Mouse (Mus musculus) cerebellum, adult 2 months (tissue): ENCODE measurements around the gene Secisbp2. TPM values are rescaled to one million over a fixed set of nuclear protein-coding genes. Genes with fewer than 3 reads are reported as not detected.

Experiments used
- DNase-seq, 2 experiments: peaks; one replicate each; pipeline ENCODE4 v3.0.0; 2021
- H3K27ac ChIP-seq: fragments of 200-500 bp; 2 replicates; pipeline ENCODE4 v1.5.1; 2012; ENCODE audit warnings: low read length, control low read depth, inconsistent platforms; ENCODE audit not compliant: insufficient read depth
- H3K27me3 ChIP-seq: fragments of 200-500 bp; 2 replicates; pipeline ENCODE4 v1.6.1; 2012; ENCODE audit warnings: inconsistent platforms, mild to moderate bottlenecking, low read length, moderate library complexity; ENCODE audit not compliant: control insufficient read depth, insufficient read depth
- H3K4me1 ChIP-seq: fragments of 200-500 bp; 2 replicates; pipeline ENCODE4 v1.6.1; 2011; ENCODE audit warnings: low read length; ENCODE audit not compliant: control insufficient read depth, insufficient read depth
- H3K4me3 ChIP-seq: fragments of 200-500 bp; replicated peaks from 2 replicates; pipeline ENCODE3; 2011; ENCODE audit warnings: mild to moderate bottlenecking, low read depth, low read length, control low read depth; ENCODE audit not compliant: insufficient read depth
- CTCF ChIP-seq: fragments of 200-500 bp; IDR thresholded peaks from 2 replicates; pipeline ENCODE4 v1.5.1; 2011; ENCODE audit warnings: low read depth, mild to moderate bottlenecking, control low read depth, low read length, moderate library complexity, borderline replicate concordance; ENCODE audit not compliant: insufficient read depth
- POLR2A ChIP-seq: fragments of 200-500 bp; IDR thresholded peaks from 2 replicates; pipeline ENCODE4 v1.6.1; 2011; ENCODE audit warnings: low read length, control low read depth, borderline replicate concordance; ENCODE audit not compliant: insufficient read depth
- WGBS: fragments of 180-500 bp; shearing (Covaris S2); methylation state at CpG from one replicate; pipeline ENCODE4 v1.1.7; 2018; 5-methylcytosine and 5-hydroxymethylcytosine counted together
- polyA plus RNA-seq: library from polyadenylated mRNA; depleted of rRNA; stranded (reverse); fragments of >200 nt; gene quantifications from 2 replicates; pipeline ENCODE4 v1.2.3, GENCODE M21; 2012

Gene Secisbp2
- polyA plus RNA-seq, 1 experiment, result 29.8 TPM

GRCm38 (mm10) chr13:51720556-51720955 lies 69.1 kb downstream of the Secisbp2 start:
- H3K27ac ChIP-seq, result no peak overlapping the region
- 91% methylated on average over 4 of the region's 4 CpGs for WGBS
- H3K27me3 ChIP-seq, result no peaks in the 10 kb centered on the region
- TF ChIP-seq CTCF (no peak), POLR2A (no peak)
- H3K4me3 ChIP-seq, result no peak overlapping the region
- peaks cover 14% of the 10 kb centered on the region for H3K4me1 ChIP-seq
- no peak for DNase-seq

- 69% methylated on average over 5 of the region's 5 CpGs for WGBS
- Histone ChIP-seq H3K4me3 (no peak overlapping the region), H3K27ac (no peak overlapping the region), H3K4me1 (peaks cover 18% of the 10 kb centered on the region), H3K27me3 (no peaks in the 10 kb centered on the region)
- TF ChIP-seq CTCF (no peak), POLR2A (no peak)
- no peak for DNase-seq
These were observed 71.6 kb downstream of the Secisbp2 start for GRCm38 (mm10) chr13:51723114-51723513.

GRCm38 (mm10) chr13:51724566-51724965 lies 73.1 kb downstream of the Secisbp2 start:
- no peak for DNase-seq
- no peak overlapping the region for H3K4me3 ChIP-seq
- peaks cover 27% of the 10 kb centered on the region for H3K4me1 ChIP-seq
- TF ChIP-seq POLR2A (no peak), CTCF (no peak)
- H3K27ac ChIP-seq, result no peak overlapping the region
- 86% methylated on average over 6 of the region's 6 CpGs for WGBS
- no peaks in the 10 kb centered on the region for H3K27me3 ChIP-seq

GRCm38 (mm10) chr13:51725446-51725845 lies 73.9 kb downstream of the Secisbp2 start:
- TF ChIP-seq CTCF (no peak), POLR2A (no peak)
- WGBS, result 15% methylated on average over 7 of the region's 7 CpGs
- Histone ChIP-seq H3K27me3 (no peaks in the 10 kb centered on the region), H3K4me3 (no peak overlapping the region), H3K4me1 (peaks cover 35% of the 10 kb centered on the region), H3K27ac (no peak overlapping the region)
- peak; percentile 49 to 56 for DNase-seq

GRCm38 (mm10) chr13:51725926-51726574 lies 74.6 kb downstream of the Secisbp2 start:
- Histone ChIP-seq H3K4me1 (peaks cover 41% of the 10 kb centered on the region), H3K27me3 (no peaks in the 10 kb centered on the region), H3K4me3 (no peak overlapping the region), H3K27ac (0 out of 2 replicates have a peak overlapping the region, but pooled peaks have one; percentile 54)
- TF ChIP-seq POLR2A, result no peak
- no peak for TF ChIP-seq CTCF
- 47% methylated on average over 8 of the region's 8 CpGs for WGBS
- DNase-seq, result peak in 1 of 2 experiments; percentile 64

GRCm38 (mm10) chr13:51727364-51727763 lies 75.9 kb downstream of the Secisbp2 start:
- no peak overlapping the region for H3K27ac ChIP-seq
- no peak for TF ChIP-seq POLR2A
- no peak for TF ChIP-seq CTCF
- WGBS, result 82% methylated on average over 7 of the region's 7 CpGs
- DNase-seq, result no peak
- H3K4me3 ChIP-seq, result no peak overlapping the region
- no peaks in the 10 kb centered on the region for H3K27me3 ChIP-seq
- peaks cover 54% of the 10 kb centered on the region for H3K4me1 ChIP-seq

- no peak for DNase-seq
- Histone ChIP-seq H3K27me3 (no peaks in the 10 kb centered on the region), H3K4me1 (peaks cover 62% of the 10 kb centered on the region), H3K27ac (no peak overlapping the region), H3K4me3 (no peak overlapping the region)
- TF ChIP-seq CTCF (peak; percentile 8; the same call in 1 of the 2 replicates), POLR2A (no peak)
- WGBS, result 15% methylated on average over 4 of the region's 4 CpGs
These were observed 78.4 kb downstream of the Secisbp2 start for GRCm38 (mm10) chr13:51729887-51730361.

GRCm38 (mm10) chr13:51731474-51731873 lies 80.0 kb downstream of the Secisbp2 start:
- H3K27ac ChIP-seq, result peak overlapping the region; percentile 72
- H3K4me3 ChIP-seq, result no peak overlapping the region
- no peaks in the 10 kb centered on the region for H3K27me3 ChIP-seq
- TF ChIP-seq CTCF (no peak), POLR2A (no peak)
- WGBS, result 7% methylated on average over 7 of the region's 7 CpGs
- DNase-seq, result peak; percentile 79 to 90
- H3K4me1 ChIP-seq, result peaks cover 47% of the 10 kb centered on the region
